Mouse (Mus musculus): ENCODE data around the gene Tgfbr1.

The Tgfbr1 gene

GRCm38 (mm10) chr4:47425247-47425830 is 72.3 kb downstream of the Tgfbr1 start:
- no peak for DNase-seq

- no peak for DNase-seq
Measured at GRCm38 (mm10) chr4:47427606-47428005, 74.6 kb downstream of the Tgfbr1 start.

- no peak for DNase-seq
Measured at GRCm38 (mm10) chr4:47430557-47430956, 77.5 kb downstream of the Tgfbr1 start.

GRCm38 (mm10) chr4:47431081-47431480 is 78.1 kb downstream of the Tgfbr1 start:
- DNase-seq: no peak

GRCm38 (mm10) chr4:47432766-47433165 is 79.7 kb downstream of the Tgfbr1 start:
- no peak for DNase-seq

GRCm38 (mm10) chr4:47435131-47435530 is 82.1 kb downstream of the Tgfbr1 start:
- DNase-seq: no peak

- no peak for DNase-seq
Measured at GRCm38 (mm10) chr4:47435566-47436360, 82.7 kb downstream of the Tgfbr1 start.

- DNase-seq: peak; percentile 91
Measured at GRCm38 (mm10) chr4:47437365-47438340, 84.6 kb downstream of the Tgfbr1 start.

GRCm38 (mm10) chr4:47438956-47439355 is 85.9 kb downstream of the Tgfbr1 start:
- no peak for DNase-seq

- DNase-seq: no peak
Measured at GRCm38 (mm10) chr4:47440951-47441350, 87.9 kb downstream of the Tgfbr1 start.

- DNase-seq: no peak
Measured at GRCm38 (mm10) chr4:47448526-47448925, 95.5 kb downstream of the Tgfbr1 start.

- no peak for DNase-seq
Measured at GRCm38 (mm10) chr4:47449116-47449515, 96.1 kb downstream of the Tgfbr1 start.

GRCm38 (mm10) chr4:47449586-47450522 is 96.8 kb downstream of the Tgfbr1 start:
- DNase-seq: no peak

Measured in cerebellum, adult 18-20 months (tissue).